Mouse (Mus musculus) bone marrow macrophage, adult 2 months (primary cell): ENCODE data around the gene Slc25a19.

Experiments
- CTCF ChIP-seq: IDR thresholded peaks from 2 replicates; pipeline ENCODE4 v1.5.1; 2012; ENCODE audit warnings: low read depth, mild to moderate bottlenecking, low read length, moderate library complexity
- POLR2A ChIP-seq: IDR thresholded peaks from 2 replicates; pipeline ENCODE4 v1.6.1; 2012; ENCODE audit warnings: mild to moderate bottlenecking, low read depth, low read length, borderline replicate concordance

GRCm38 (mm10) chr11:115564961-115565360 is 63.1 kb downstream of the Slc25a19 start:
- TF ChIP-seq CTCF: no peak
- no peak for TF ChIP-seq POLR2A
